ENCODE assay signal across 8 mouse cellular contexts in the genomic region with DNA sequence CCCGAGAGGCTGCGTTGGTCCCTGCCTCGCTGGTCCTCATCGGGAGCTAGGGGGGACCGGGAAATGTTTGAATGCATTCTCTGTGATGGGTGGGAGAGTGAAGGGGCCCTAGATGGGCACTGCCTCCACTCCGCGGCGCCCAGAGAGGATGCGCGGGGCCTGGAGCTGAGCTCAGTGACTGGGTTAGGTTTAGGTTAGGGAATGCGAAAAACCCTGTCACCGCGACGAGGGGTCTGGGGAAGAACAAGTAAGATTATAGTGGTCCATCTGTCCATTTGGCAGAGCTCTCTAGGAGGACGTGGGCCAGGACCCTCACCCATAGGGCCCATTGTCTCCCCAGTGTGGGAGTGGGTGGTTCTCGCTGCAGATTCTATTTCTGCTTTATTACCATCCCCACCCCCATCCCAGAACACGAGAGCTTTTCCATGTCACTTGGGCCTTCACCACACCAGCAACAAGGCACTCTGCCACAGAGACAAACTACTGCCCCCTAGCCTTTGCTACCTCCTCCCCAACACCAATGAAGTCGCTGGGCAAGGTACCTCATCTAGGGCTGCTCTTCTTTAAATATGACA. TPM values are rescaled to one million over a fixed set of nuclear protein-coding genes. Genes with fewer than 3 reads are reported as not detected.
DNase-seq lines count a peak whose midpoint lies in the region; ATAC-seq and TF ChIP-seq lines count a peak whose summit lies in the region.

No protein-coding gene starts in this region.

- no peak for TF ChIP-seq CTCF in E14TG2a.4 (conservative IDR thresholded peaks at IDR 0.05; ENCODE audit: low read length)

- no peaks in the 10 kb centered on the region for H3K36me3 ChIP-seq in heart, embryonic 10.5 days
- H3K36me3 ChIP-seq in E14TG2a.4 (ENCODE audit: insufficient read depth, low read length) = no peaks in the 10 kb centered on the region
- H3K36me3 ChIP-seq in forebrain, embryonic 14.5 days (ENCODE audit: control insufficient read depth, insufficient read depth, low read length) = no peaks in the 10 kb centered on the region
- no peaks in the 10 kb centered on the region for H3K36me3 ChIP-seq in limb, embryonic 14.5 days (ENCODE audit: control insufficient read depth, insufficient read depth, low read length)

- H3K9ac ChIP-seq in forebrain, embryonic 14.5 days (ENCODE audit: low read length) = peak overlapping the region; percentile 64
- no peak overlapping the region for H3K9ac ChIP-seq in limb, embryonic 14.5 days (ENCODE audit: low read depth, low read length, severe bottlenecking)

- no peak for TF ChIP-seq POLR2A in limb, embryonic 14.5 days (IDR thresholded peaks at IDR 0.05; ENCODE audit: borderline replicate concordance, extremely low read depth, insufficient read depth, insufficient read length)

- H3K4me1 ChIP-seq in heart, embryonic 10.5 days = peaks cover 12% of the 10 kb centered on the region
- peaks cover 19% of the 10 kb centered on the region for H3K4me1 ChIP-seq in E14TG2a.4 (replicated peaks; ENCODE audit: low read depth, low read length)
- peaks cover 14% of the 10 kb centered on the region for H3K4me1 ChIP-seq in forebrain, embryonic 14.5 days (ENCODE audit: control insufficient read depth, insufficient read depth, low read length)
- peaks cover 4% of the 10 kb centered on the region; the same call in 1 of the 2 replicates for H3K4me1 ChIP-seq in limb, embryonic 14.5 days (ENCODE audit: control insufficient read depth, insufficient read depth, low read length)

- peak; percentile 66 for ATAC-seq in forebrain, embryonic 14.5 days
- peak; percentile 34; the same call in 1 of the 2 replicates for ATAC-seq in limb, embryonic 14.5 days (ENCODE audit: low FRiP score, low read depth)
- no peak for ATAC-seq in CD4-positive, CD25-positive, alpha-beta regulatory T cell, adult 4 months

- H3K27ac ChIP-seq in heart, embryonic 10.5 days = no peak overlapping the region
- H3K27ac ChIP-seq in forebrain, embryonic 14.5 days (ENCODE audit: low read depth, low read length) = peak overlapping the region; percentile 81
- H3K27ac ChIP-seq in limb, embryonic 14.5 days (replicated peaks; ENCODE audit: low read depth, low read length) = no peak overlapping the region

- peak overlapping the region; percentile 57 for H3K4me3 ChIP-seq in heart, embryonic 10.5 days
- peak overlapping the region; percentile 87 for H3K4me3 ChIP-seq in E14TG2a.4 (replicated peaks; ENCODE audit: low read length)
- peak overlapping the region; percentile 40 for H3K4me3 ChIP-seq in forebrain, embryonic 14.5 days (ENCODE audit: low read depth, low read length)
- H3K4me3 ChIP-seq in limb, embryonic 14.5 days (replicated peaks; ENCODE audit: low read length) = peak overlapping the region; percentile 34

- H3K4me2 ChIP-seq in forebrain, embryonic 14.5 days (ENCODE audit: low read length) = peak overlapping the region; percentile 68
- peak overlapping the region; percentile 60 for H3K4me2 ChIP-seq in limb, embryonic 14.5 days (replicated peaks; ENCODE audit: low read depth, low read length, severe bottlenecking)

- DNase-seq in heart, embryonic 10.5 days (ENCODE audit: low spot score) = peak; percentile 63
- DNase-seq in heart, adult 18-20 months = no peak
- no peak for DNase-seq in forebrain, embryonic 14.5 days (ENCODE audit: low spot score)
- DNase-seq in limb, embryonic 14.5 days (ENCODE audit: low spot score) = no peak
- no peak for DNase-seq in adrenal gland, postnatal 10 days
- no peak for DNase-seq in adrenal gland, adult 18-20 months (ENCODE audit: low spot score in 2 of 2)

- no peaks in the 10 kb centered on the region for H3K9me3 ChIP-seq in heart, embryonic 10.5 days
- H3K9me3 ChIP-seq in E14TG2a.4 (ENCODE audit: low read length) = no peaks in the 10 kb centered on the region
- no peaks in the 10 kb centered on the region for H3K9me3 ChIP-seq in forebrain, embryonic 14.5 days (replicated peaks; ENCODE audit: control insufficient read depth, low read length)
- H3K9me3 ChIP-seq in limb, embryonic 14.5 days (ENCODE audit: control insufficient read depth, low read length) = no peaks in the 10 kb centered on the region

- WGBS in heart, embryonic 10.5 days = 1% methylated on average over 18 of the region's 18 CpGs
- WGBS in forebrain, embryonic 14.5 days = 1% methylated on average over 18 of the region's 18 CpGs
- WGBS in limb, embryonic 14.5 days = under 1% methylated on average over 18 of the region's 18 CpGs

- peaks cover 25% of the 10 kb centered on the region for H3K27me3 ChIP-seq in heart, embryonic 10.5 days (ENCODE audit: insufficient read depth, poor library complexity, severe bottlenecking)
- peaks cover 65% of the 10 kb centered on the region for H3K27me3 ChIP-seq in E14TG2a.4 (ENCODE audit: insufficient read depth, low read length)
- no peaks in the 10 kb centered on the region; the same call in 1 of the 2 replicates for H3K27me3 ChIP-seq in forebrain, embryonic 14.5 days (replicated peaks; ENCODE audit: control insufficient read depth, insufficient read depth, low read length)
- peaks cover 21% of the 10 kb centered on the region for H3K27me3 ChIP-seq in limb, embryonic 14.5 days (ENCODE audit: control insufficient read depth, insufficient read depth, low read length)

RNA-seq across cellular contexts. Expression of gene Amer3, which starts 0.4 kb away (rescaled TPM):
- polyA plus RNA-seq in heart, embryonic 10.5 days (2016; fragmentation: Nextera tagmentation; extraction: Ambion mirVana) = 0.10 TPM in 1 of 2 replicates, not detected in the other
- not detected for total RNA-seq in heart, adult 18-20 months (2021)
- polyA plus RNA-seq in forebrain, embryonic 14.5 days (2014; fragmentation: Nextera tagmentation; extraction: Ambion mirVana) = 19.1 and 27.3 TPM in 2 replicates
- polyA plus RNA-seq in limb, embryonic 14.5 days (2012; rRNA removed) = 0.06 TPM in 1 of 2 replicates, not detected in the other
- not detected in 2 replicates for polyA plus RNA-seq in limb, embryonic 14.5 days (2014; fragmentation: Nextera tagmentation; extraction: Ambion mirVana)
- not detected for polyA plus RNA-seq in CD4-positive, CD25-positive, alpha-beta regulatory T cell, adult 4 months (2017; shearing (Covaris generic))
- total RNA-seq in adrenal gland, postnatal 10 days (2021) = 1 to 10 TPM in 1 of 2 experiments, under 1 TPM in 1; 0.69 to 1.1 TPM
- under 1 TPM; 0.53 to 0.54 TPM for total RNA-seq in adrenal gland, adult 18-20 months (2021)

RNA-seq across cellular contexts. Expression of gene Prss40, which starts 19.1 kb away (rescaled TPM):
- 0.13 TPM in 1 of 2 replicates, not detected in the other for polyA plus RNA-seq in heart, embryonic 10.5 days (2016; fragmentation: Nextera tagmentation; extraction: Ambion mirVana)
- total RNA-seq in heart, adult 18-20 months (2021) = not detected
- not detected in 2 replicates for polyA plus RNA-seq in forebrain, embryonic 14.5 days (2014; fragmentation: Nextera tagmentation; extraction: Ambion mirVana)
- not detected in 2 replicates for polyA plus RNA-seq in limb, embryonic 14.5 days (2012; rRNA removed)
- polyA plus RNA-seq in limb, embryonic 14.5 days (2014; fragmentation: Nextera tagmentation; extraction: Ambion mirVana) = 0.12 TPM in 1 of 2 replicates, not detected in the other
- not detected for polyA plus RNA-seq in CD4-positive, CD25-positive, alpha-beta regulatory T cell, adult 4 months (2017; shearing (Covaris generic))
- not detected for total RNA-seq in adrenal gland, postnatal 10 days (2021)
- total RNA-seq in adrenal gland, adult 18-20 months (2021) = not detected

RNA-seq across cellular contexts. Expression of gene Cfc1, which starts 44.4 kb away (rescaled TPM):
- 1.5 and 2.0 TPM in 2 replicates for polyA plus RNA-seq in heart, embryonic 10.5 days (2016; fragmentation: Nextera tagmentation; extraction: Ambion mirVana)
- total RNA-seq in heart, adult 18-20 months (2021) = not detected
- 0.17 TPM in 1 of 2 replicates, not detected in the other for polyA plus RNA-seq in forebrain, embryonic 14.5 days (2014; fragmentation: Nextera tagmentation; extraction: Ambion mirVana)
- 0.09 and 0.40 TPM in 2 replicates for polyA plus RNA-seq in limb, embryonic 14.5 days (2012; rRNA removed)
- polyA plus RNA-seq in limb, embryonic 14.5 days (2014; fragmentation: Nextera tagmentation; extraction: Ambion mirVana) = 0.77 and 1.0 TPM in 2 replicates
- polyA plus RNA-seq in CD4-positive, CD25-positive, alpha-beta regulatory T cell, adult 4 months (2017; shearing (Covaris generic)) = under 1 TPM in 1 of 2 experiments, not detected in 1; 0.31 TPM
- not detected for total RNA-seq in adrenal gland, postnatal 10 days (2021)
- total RNA-seq in adrenal gland, adult 18-20 months (2021) = not detected

Comparison
In these comparisons a context has a peak if more than half of its experiments do, and no peak if none do; other contexts are left out.
1. H3K4me3 ChIP-seq: peak in every context shown above with its lines; median percentile 87 in E14TG2a.4; 57 in heart, embryonic 10.5 days; 40 in forebrain, embryonic 14.5 days; 34 in limb, embryonic 14.5 days.
2. RNA of gene Amer3, which starts 0.4 kb away (polyA plus RNA-seq): 19.1 to 27.3 TPM in forebrain, embryonic 14.5 days; 0.10 TPM in heart, embryonic 10.5 days, 0.06 TPM in limb, embryonic 14.5 days and not detected in CD4-positive, CD25-positive, alpha-beta regulatory T cell, adult 4 months; every median in the first group is over 10 times any median in the second.